Mouse (Mus musculus) erythroblast, embryonic 14.5 days (primary cell): ENCODE data around the gene Hmg20b.

Experiments used
- GATA1 ChIP-seq: IDR thresholded peaks from 2 replicates; pipeline ENCODE4 v1.6.1; 2012; ENCODE audit warnings: low read length, inconsistent platforms, mixed read lengths
- TAL1 ChIP-seq: IDR thresholded peaks from 3 replicates; pipeline ENCODE4 v1.6.1; 2012; ENCODE audit warnings: low read length, inconsistent platforms, mixed read lengths

DNA sequence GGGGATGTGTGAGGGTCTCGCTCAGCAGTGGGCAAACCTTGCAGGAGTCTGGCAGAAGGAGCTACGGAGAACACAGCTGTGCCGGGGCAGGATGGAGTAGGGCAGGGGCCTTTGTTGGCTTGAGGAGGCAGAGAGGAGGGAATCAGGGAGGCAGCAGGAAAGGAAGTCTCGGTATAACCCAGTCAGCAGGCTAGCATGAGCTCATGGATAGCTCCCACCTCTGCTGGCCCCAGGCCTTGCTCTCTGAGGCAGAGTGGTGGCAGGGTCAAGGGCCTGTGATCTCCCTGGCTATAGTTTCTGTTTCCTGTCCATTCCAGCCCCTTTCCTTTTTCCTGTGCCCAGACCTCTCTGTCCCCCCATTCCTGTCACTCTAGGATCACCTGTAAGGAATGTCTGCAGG is 48.0 kb downstream of the Hmg20b start:
- TF ChIP-seq GATA1 (no peak), TAL1 (no peak)
